Mouse (Mus musculus) neural tube, embryonic 14.5 days (tissue): ENCODE data around the gene Ttn. TPM values are rescaled to one million over a fixed set of nuclear protein-coding genes. Genes with fewer than 3 reads are reported as not detected.

ENCODE experiments used
- ATAC-seq: fragments of 200-750 bp; cut with Nextera tagmentation; 2 replicates; pipeline ENCODE4 v1.8.0; 2017; ENCODE audit warnings: low read depth, mild to moderate bottlenecking, moderate TSS enrichment, moderate library complexity
- H3K27ac ChIP-seq: fragments of 300-500 bp; sonication (generic); 2 replicates; pipeline ENCODE4 v1.5.1; 2014; ENCODE audit warnings: low read depth, mild to moderate bottlenecking, control low read depth, low read length, moderate library complexity, mixed read lengths
- H3K27me3 ChIP-seq: fragments of 300-500 bp; sonication (generic); 2 replicates; pipeline ENCODE4 v1.6.1; 2014; ENCODE audit warnings: low read length; ENCODE audit not compliant: control insufficient read depth, insufficient read depth
- H3K36me3 ChIP-seq: fragments of 300-500 bp; sonication (generic); 2 replicates; pipeline ENCODE4 v1.6.1; 2014; ENCODE audit warnings: low read length, mixed read lengths; ENCODE audit not compliant: control insufficient read depth, insufficient read depth
- H3K4me1 ChIP-seq: fragments of 300-500 bp; sonication (generic); 2 replicates; pipeline ENCODE4 v1.6.1; 2014; ENCODE audit warnings: low read length; ENCODE audit not compliant: control insufficient read depth, insufficient read depth
- H3K4me2 ChIP-seq: fragments of 300-500 bp; sonication (generic); 2 replicates; pipeline ENCODE4 v1.6.1; 2014; ENCODE audit warnings: mild to moderate bottlenecking, low read depth, low read length, control low read depth
- H3K4me3 ChIP-seq: fragments of 300-500 bp; sonication (generic); 2 replicates; pipeline ENCODE4 v1.5.1; 2014; ENCODE audit warnings: low read depth, low read length, control low read depth, mixed read lengths
- H3K9ac ChIP-seq: fragments of 300-500 bp; sonication (generic); replicated peaks from 2 replicates; pipeline ENCODE4 v1.6.1; 2014; ENCODE audit warnings: low read depth, mild to moderate bottlenecking, control low read depth, low read length, mixed read lengths
- H3K9me3 ChIP-seq: fragments of 300-500 bp; sonication (generic); 2 replicates; pipeline ENCODE4 v1.6.1; 2016; ENCODE audit warnings: low read length; ENCODE audit not compliant: control insufficient read depth
- WGBS: fragments of 180-500 bp; shearing (Covaris S2); extraction: QIAGEN DNeasy Blood & Tissue Kit; methylation state at CpG from one replicate; pipeline ENCODE4 v1.1.7; 2014; 5-methylcytosine and 5-hydroxymethylcytosine counted together
- polyA plus RNA-seq: library from polyadenylated mRNA; unstranded; fragments of >200 nt; fragmentation: Nextera tagmentation; extraction: Ambion mirVana; gene quantifications from 2 replicates; pipeline ENCODE4 v1.2.1, GENCODE M21; 2014

Gene Ttn
- polyA plus RNA-seq, 1 experiment from 2014 or later: 1.9 TPM

DNA sequence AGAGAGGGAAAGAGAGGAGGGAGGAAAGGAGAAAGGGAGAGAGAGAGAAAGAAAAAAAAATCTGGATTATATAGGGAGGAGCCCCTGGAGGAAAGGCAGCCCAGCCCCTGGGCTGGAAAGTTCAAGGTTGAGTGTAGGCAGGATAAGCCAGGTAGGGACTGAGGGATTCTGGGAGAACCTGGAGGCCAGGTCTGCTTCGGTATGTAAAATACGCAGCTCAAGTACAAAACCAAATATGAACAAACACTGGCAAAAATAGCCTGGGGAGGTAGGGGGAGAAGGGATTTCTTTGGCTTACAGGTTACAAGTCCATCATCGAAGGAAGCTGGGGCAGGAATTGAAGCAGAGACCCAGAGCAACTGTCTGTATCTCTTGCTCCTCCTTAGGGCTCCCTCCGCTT, 5.0 kb upstream of the Ttn start:
- Histone ChIP-seq H3K27ac (no peak overlapping the region), H3K9ac (no peak overlapping the region), H3K27me3 (no peaks in the 10 kb centered on the region), H3K4me2 (no peak overlapping the region), H3K9me3 (no peaks in the 10 kb centered on the region), H3K4me3 (no peak overlapping the region), H3K4me1 (no peaks in the 10 kb centered on the region), H3K36me3 (no peaks in the 10 kb centered on the region)
- 96% methylated on average over 4 of the region's 4 CpGs for WGBS
- no peak for ATAC-seq

DNA sequence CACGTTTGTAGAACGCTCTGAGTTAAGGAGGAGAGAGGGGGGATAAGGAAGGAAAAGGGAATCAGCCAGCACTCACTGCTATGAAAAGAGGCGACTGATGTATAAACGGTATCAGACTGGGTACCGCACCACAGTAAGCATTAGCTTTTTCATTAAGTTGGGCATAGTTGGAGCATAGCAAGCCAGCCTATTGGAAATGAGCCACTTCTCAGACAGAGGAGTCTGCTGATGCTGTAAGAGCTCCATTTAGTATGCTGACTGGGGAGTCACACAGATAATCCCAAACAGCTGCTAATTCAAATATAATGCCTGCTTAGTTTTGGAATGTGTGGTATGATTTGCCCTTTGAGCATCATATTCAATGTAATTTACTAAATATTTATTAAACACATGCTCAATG, 2.0 kb upstream of the Ttn start:
- 90% methylated on average over 5 of the region's 5 CpGs for WGBS
- no peaks in the 10 kb centered on the region for H3K36me3 ChIP-seq
- no peaks in the 10 kb centered on the region for H3K9me3 ChIP-seq
- no peaks in the 10 kb centered on the region for H3K4me1 ChIP-seq
- H3K27ac ChIP-seq: no peak overlapping the region
- H3K27me3 ChIP-seq: no peaks in the 10 kb centered on the region
- ATAC-seq: no peak
- no peak overlapping the region for H3K4me2 ChIP-seq
- no peak overlapping the region for H3K4me3 ChIP-seq
- no peak overlapping the region for H3K9ac ChIP-seq

DNA sequence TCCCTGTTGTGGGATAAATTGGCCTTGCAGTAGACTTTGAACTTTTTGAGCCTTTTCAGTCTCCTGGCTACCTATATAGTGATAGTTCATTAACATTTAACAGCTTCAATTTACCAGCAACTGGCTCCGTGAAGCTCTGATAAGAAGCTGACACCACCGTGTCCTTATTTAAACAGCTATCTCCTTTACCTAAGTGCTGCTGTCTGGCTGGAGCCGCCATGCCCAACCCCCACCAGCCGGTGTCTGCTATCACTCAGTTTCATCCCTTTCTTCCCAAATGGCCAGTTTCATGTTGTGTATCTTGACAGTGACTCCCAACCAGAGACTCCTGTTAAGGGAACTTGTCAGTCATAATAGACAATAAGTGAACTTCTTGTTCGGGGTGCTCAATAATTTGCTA, 1.3 kb upstream of the Ttn start:
- Histone ChIP-seq H3K9ac (no peak overlapping the region), H3K4me2 (no peak overlapping the region), H3K27me3 (no peaks in the 10 kb centered on the region), H3K4me1 (no peaks in the 10 kb centered on the region), H3K9me3 (no peaks in the 10 kb centered on the region), H3K4me3 (no peak overlapping the region), H3K36me3 (no peaks in the 10 kb centered on the region), H3K27ac (no peak overlapping the region)
- 65% methylated on average over 5 of the region's 5 CpGs for WGBS
- no peak for ATAC-seq

- Histone ChIP-seq H3K27ac (no peak overlapping the region), H3K36me3 (no peaks in the 10 kb centered on the region), H3K27me3 (no peaks in the 10 kb centered on the region), H3K4me2 (no peak overlapping the region), H3K9me3 (no peaks in the 10 kb centered on the region), H3K9ac (no peak overlapping the region), H3K4me1 (no peaks in the 10 kb centered on the region), H3K4me3 (no peak overlapping the region)
- WGBS: 83% methylated on average over 5 of the region's 5 CpGs
- ATAC-seq: no peak
Measured at GRCm38 (mm10) chr2:76981717-76982116, 630 bp downstream of the Ttn start.

GRCm38 (mm10) chr2:76980146-76980545, 2.2 kb downstream of the Ttn start:
- Histone ChIP-seq H3K27ac (no peak overlapping the region), H3K27me3 (no peaks in the 10 kb centered on the region), H3K4me1 (no peaks in the 10 kb centered on the region), H3K36me3 (no peaks in the 10 kb centered on the region), H3K4me2 (no peak overlapping the region), H3K9ac (no peak overlapping the region), H3K9me3 (no peaks in the 10 kb centered on the region), H3K4me3 (no peak overlapping the region)
- ATAC-seq: no peak
- WGBS: 53% methylated on average over 9 of the region's 9 CpGs

DNA sequence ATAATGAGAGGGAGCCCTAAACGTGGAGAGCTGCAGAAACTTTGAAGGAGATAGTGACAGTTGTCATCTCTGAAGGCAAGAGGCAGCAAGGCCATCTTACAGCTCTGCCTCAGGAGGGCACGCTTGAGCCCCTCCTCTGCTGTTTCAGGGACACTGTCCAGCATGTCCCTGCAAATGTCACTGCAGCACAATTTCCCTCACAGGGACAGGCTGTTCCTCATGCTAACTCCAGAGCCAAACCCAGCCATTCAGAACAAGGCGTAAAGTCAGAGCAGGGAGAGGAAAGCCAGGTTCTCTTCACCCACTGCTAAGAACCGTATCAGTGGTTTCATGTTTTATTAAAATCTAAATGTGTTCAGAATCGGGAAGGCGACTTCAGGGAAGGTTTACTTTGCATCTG, 4.7 kb downstream of the Ttn start:
- H3K9ac ChIP-seq: no peak overlapping the region
- H3K4me1 ChIP-seq: no peaks in the 10 kb centered on the region
- no peak overlapping the region for H3K4me2 ChIP-seq
- no peaks in the 10 kb centered on the region for H3K27me3 ChIP-seq
- H3K27ac ChIP-seq: no peak overlapping the region
- WGBS: 81% methylated on average over 6 of the region's 6 CpGs
- no peaks in the 10 kb centered on the region for H3K36me3 ChIP-seq
- H3K4me3 ChIP-seq: no peak overlapping the region
- H3K9me3 ChIP-seq: no peaks in the 10 kb centered on the region
- no peak for ATAC-seq

DNA sequence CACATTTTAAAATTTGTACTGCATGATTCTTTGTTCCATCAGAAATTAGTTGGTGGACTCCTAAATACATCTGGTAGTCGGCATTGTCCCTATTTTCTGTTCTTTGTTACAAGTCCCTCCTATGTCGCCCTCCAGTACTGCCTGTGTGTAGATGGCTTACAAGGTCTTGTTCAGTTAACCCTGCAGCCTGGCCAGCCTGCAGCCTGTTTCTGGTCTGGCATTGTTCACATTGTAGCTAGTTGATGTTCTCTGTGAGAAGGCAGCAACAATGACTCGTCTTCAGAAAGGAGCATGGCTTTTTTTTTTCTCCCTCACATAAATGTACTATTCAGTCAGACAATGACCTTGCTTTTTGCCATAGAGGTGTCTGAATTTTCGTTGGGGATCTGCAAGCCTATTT, 10.3 kb downstream of the Ttn start:
- no peaks in the 10 kb centered on the region for H3K27me3 ChIP-seq
- 49% methylated on average over 4 of the region's 4 CpGs for WGBS
- H3K4me2 ChIP-seq: no peak overlapping the region
- no peak for ATAC-seq
- no peak overlapping the region for H3K4me3 ChIP-seq
- no peak overlapping the region for H3K27ac ChIP-seq
- no peaks in the 10 kb centered on the region for H3K9me3 ChIP-seq
- no peak overlapping the region for H3K9ac ChIP-seq
- no peaks in the 10 kb centered on the region for H3K4me1 ChIP-seq
- H3K36me3 ChIP-seq: no peaks in the 10 kb centered on the region

GRCm38 (mm10) chr2:76971069-76971468, 11.3 kb downstream of the Ttn start:
- Histone ChIP-seq H3K4me3 (no peak overlapping the region), H3K4me2 (peak overlapping the region; percentile 7; the same call in 1 of the 2 replicates), H3K27me3 (no peaks in the 10 kb centered on the region), H3K27ac (no peak overlapping the region), H3K9ac (no peak overlapping the region), H3K4me1 (no peaks in the 10 kb centered on the region), H3K9me3 (no peaks in the 10 kb centered on the region), H3K36me3 (no peaks in the 10 kb centered on the region)
- WGBS: 56% methylated on average over 5 of the region's 5 CpGs
- peak; percentile 45; the same call in 1 of the 2 replicates for ATAC-seq

DNA sequence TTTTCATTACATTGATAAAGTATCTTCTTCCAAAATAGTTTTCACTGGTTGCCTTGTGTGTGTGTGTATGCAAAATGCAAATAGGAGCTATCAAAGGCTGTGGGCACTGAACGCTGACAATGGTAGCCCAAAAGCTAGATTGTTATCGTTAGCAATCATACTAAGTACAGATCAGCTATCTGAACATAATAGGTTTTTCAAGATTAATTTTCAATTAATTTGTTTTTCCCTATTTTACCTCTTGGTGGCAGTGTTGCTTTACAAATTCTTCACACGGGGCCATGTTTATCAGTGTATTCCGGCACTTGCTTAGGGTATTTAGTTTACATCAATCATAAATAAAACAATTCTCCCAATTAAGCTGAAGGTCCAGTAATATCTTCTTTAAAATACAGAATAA, 11.7 kb downstream of the Ttn start:
- Histone ChIP-seq H3K9me3 (no peaks in the 10 kb centered on the region), H3K4me1 (no peaks in the 10 kb centered on the region), H3K36me3 (no peaks in the 10 kb centered on the region), H3K4me3 (no peak overlapping the region), H3K9ac (no peak overlapping the region), H3K27me3 (no peaks in the 10 kb centered on the region), H3K27ac (no peak overlapping the region), H3K4me2 (no peak overlapping the region)
- peak; percentile 74; the same call in 1 of the 2 replicates for ATAC-seq
- 21% methylated on average over 4 of the region's 4 CpGs for WGBS

GRCm38 (mm10) chr2:76970204-76970603, 12.1 kb downstream of the Ttn start:
- H3K4me1 ChIP-seq: no peaks in the 10 kb centered on the region
- no peak for ATAC-seq
- H3K36me3 ChIP-seq: no peaks in the 10 kb centered on the region

More at GRCm38 (mm10) chr2:76970204-76970603, 12.1 kb downstream of the Ttn start:
- WGBS: 70% methylated on average over 6 of the region's 6 CpGs
- H3K9me3 ChIP-seq: no peaks in the 10 kb centered on the region
- H3K9ac ChIP-seq: no peak overlapping the region
- no peak overlapping the region for H3K27ac ChIP-seq
- no peak overlapping the region for H3K4me2 ChIP-seq
- H3K4me3 ChIP-seq: no peak overlapping the region
- H3K27me3 ChIP-seq: no peaks in the 10 kb centered on the region
